Mouse (Mus musculus): Measurements from ENCODE around the gene Cib4.

Gene Cib4

GRCm38 (mm10) chr5:30545698-30546097, at the start of gene Cib4:
Cib4 (minus strand) TSS chr5:30545836.
- ATAC-seq (ENCODE audit: low TSS enrichment): no peak

DNA sequence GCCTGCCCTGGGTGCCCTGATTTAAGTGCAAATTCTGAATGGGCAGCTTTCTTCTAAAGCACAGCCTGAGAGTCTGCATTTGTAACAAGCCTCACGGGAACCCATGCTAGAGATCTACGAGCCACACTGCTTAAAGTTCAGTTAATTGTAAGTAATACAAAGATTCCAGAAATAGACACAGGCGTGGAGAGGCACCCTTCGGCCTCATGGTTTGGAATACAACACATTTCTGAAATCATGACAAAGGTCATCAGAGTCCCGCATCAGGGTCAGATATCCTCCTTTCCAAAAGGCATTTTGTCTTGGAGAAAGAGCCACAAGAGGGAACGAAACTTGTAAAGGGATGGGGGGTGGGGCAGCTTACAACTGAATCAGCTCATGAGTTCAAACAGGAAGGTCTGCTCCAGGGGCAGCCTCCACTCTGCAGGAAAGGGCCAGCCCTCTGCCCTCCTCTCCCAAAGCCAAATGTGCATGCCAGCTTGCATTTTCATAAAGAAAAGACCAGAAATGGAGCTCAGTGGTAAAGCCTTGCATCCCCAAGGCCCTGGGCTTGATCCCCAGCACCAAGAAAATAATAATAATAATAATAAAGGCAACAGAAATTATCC, 49.4 kb upstream of the Cib4 start:
- ATAC-seq (ENCODE audit: low TSS enrichment): no peak

DNA sequence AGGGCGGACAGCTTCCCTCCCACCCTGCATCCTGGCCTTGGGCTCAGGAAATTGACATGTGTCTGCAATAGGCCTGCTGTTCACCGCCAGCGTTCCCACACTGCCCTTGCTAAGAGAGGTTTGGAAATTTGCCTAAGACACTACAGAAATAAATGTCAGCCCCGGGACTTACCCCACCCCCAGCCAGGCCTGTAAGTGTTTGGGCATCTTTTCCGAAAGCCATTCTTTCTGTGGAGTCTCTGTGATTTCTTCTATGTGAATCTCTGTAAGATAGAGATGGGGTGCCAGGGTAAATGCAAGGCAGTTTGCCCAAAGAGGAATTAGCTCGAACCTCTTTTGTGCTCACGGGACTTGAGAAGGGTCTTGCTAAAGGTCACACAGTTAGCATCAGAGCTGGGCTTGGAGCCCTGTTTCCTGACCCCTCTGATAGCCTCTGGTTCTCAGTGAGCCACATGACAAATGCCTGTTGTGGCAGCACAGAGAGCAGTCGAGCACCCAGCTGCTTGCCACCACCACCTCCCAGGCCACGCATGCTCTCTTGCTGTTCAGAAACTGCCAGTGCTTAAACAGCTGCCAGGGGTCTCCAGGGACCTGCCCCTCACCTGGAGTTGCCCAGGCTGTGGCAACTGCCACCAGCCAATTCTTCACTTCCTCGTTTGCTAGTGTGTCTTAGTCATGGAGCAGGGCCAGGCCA, 48.3 kb upstream of the Cib4 start:
- no peak for ATAC-seq (ENCODE audit: low TSS enrichment)

- ATAC-seq (ENCODE audit: low TSS enrichment): no peak
Measured at GRCm38 (mm10) chr5:30593360-30593759, 47.7 kb upstream of the Cib4 start.

DNA sequence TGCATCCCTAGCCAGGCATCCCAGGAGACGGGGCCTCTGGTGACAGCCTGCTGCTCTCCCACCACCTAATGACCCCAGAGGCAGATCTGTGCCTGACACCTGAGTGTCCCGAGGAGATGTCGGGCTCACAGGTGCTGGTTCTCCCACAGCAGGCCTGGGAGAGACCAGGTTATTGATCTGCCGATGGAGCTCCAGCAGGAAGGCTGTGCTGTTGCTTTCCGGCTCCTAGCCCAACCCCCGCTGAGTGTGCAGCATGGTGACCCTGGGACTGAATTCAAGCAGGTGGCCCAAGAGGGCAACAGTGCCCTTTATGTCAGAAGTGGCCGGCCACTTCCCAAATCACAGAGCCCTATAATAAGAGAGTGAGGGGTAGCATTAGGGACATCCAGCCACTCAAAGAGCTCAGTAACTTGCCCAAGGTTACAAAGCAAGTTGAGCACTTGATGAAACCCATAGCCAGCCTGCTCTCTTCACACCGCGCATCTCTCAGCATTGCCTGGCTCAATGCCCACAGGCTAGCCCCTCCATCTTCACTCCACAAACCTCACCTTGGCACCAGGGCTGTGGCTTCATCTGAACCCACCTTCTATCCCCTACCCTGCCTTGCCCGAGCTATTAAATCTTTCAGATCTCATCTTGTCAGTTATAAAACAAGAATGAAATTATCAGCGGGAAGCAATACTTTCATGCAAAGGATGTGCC, 46.8 kb upstream of the Cib4 start:
- no peak for ATAC-seq (ENCODE audit: low TSS enrichment)

DNA sequence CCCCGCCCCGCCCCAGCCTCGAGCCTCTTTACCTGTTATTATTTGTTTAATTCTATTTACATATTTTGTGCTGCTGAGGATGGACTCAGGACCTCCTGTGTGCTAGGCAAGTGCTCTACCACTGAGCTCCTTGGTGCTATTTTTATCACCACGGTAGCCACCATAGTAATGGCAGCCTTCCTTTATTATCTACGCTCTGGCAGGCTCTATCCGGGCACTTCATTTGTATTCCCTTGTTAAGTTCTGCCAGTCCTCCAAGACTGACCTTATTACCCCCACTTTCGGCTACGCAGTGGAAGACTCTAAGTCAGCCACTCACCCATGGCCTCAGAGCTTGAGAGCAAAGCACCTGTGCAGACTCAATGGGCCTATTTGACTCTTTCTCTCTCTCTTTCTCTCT, 46.1 kb upstream of the Cib4 start:
- ATAC-seq (ENCODE audit: low TSS enrichment): no peak

- ATAC-seq (ENCODE audit: low TSS enrichment): no peak
Measured at GRCm38 (mm10) chr5:30591205-30591731, 45.6 kb upstream of the Cib4 start.

GRCm38 (mm10) chr5:30590231-30590630, 44.6 kb upstream of the Cib4 start:
- no peak for ATAC-seq (ENCODE audit: low TSS enrichment)

DNA sequence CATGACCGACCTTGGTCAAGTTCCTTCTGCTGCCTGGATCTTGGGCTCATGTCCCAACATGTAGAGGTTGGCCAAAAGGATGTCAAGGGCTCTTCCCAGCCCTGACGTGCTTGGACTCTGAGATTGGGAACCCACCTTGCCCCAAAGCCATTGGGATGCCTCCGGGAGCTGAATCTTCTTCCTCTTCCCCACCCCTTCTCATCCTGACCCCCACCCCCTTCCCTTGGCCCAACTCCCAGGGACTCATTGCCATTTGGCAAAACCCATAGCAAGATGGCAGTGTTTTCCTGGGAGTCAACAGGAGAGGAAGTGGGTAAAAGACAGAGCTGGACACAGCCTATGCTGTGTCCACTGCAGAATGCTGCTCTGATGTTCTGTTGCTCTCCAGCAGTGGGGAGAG, 43.9 kb upstream of the Cib4 start:
- no peak for ATAC-seq (ENCODE audit: low TSS enrichment)

DNA sequence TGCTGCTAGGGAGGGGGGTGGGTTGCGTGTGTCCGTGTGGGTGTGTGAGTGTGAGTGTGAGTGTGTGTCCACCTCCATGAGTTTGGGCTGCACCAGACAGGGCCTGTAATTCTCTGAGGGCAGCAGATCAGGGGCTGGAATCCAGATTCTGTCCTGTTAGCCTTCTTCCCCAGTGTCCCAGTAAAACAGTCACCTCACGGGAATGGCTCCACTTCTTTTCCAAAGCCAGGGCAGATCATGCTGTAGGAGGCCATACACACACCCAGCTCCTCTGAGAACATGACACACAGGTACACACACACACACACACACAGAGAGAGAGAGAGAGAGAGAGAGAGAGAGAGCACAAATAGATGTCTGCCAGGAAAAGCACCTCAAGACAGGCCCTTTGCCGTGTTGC, 43.4 kb upstream of the Cib4 start:
- no peak for ATAC-seq (ENCODE audit: low TSS enrichment)

GRCm38 (mm10) chr5:30588301-30588968, 42.8 kb upstream of the Cib4 start:
- ATAC-seq (ENCODE audit: low TSS enrichment): peak; percentile 48

DNA sequence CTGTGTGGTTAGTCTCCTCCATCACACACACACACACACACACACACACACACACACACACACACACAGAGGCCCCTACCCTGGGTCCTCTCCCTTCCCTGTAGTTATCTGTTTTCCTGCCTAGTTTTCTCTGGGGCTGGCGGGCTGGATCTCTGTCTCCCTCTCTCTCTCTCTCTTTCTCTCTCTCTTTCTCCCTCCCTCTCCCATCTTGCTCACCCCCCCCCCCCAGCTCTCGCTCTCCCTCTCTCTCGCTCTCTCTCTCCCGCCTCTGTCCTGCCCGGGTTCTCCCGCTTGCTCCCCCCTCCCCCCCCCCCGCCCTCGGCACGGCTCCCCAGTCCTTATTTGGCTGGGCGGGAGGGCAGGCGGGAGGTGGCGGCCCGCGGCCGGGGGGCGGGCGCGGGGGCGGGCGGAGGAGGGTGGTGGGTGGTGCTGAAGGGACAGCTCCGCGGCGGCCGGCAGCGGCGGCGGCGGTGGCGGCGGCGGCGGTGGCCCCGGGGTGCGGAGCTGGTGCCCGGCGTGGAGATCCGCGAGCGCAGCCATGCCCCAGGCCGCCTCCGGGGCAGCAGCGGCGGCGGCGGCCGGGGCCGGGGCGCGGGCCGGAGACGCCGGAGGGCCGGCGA, 42.2 kb upstream of the Cib4 start, which contains the start of gene Kcnk3:
Gene Kcnk3, plus strand, starts transcription at position 490 of the 620 bp plus-strand sequence.
- ATAC-seq (ENCODE audit: low TSS enrichment): peak; percentile 21; the same call in 1 of the 2 replicates

DNA sequence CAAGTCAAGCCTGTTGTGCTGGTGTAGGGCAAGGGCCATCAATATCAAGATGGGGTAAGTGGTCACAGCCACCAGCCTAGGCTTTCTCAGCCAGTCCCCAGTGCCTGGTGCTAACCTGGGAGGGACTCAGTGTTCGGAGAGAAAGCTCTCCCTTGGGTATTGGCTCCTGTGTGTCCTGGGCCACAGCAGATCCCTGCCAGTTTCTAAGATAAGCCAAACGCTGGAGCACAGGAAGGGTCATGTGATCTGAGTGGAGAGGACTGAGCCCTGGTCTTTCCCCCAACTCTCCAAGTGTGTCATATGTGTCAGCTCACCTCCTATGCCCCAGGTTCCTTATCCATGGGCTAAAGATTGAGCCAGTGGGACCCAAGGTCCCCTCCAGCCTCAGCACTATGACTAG, 41.5 kb upstream of the Cib4 start:
- no peak for ATAC-seq (ENCODE audit: low TSS enrichment)

- ATAC-seq (ENCODE audit: low TSS enrichment): no peak
Measured at GRCm38 (mm10) chr5:30586616-30587015, 41.0 kb upstream of the Cib4 start.

DNA sequence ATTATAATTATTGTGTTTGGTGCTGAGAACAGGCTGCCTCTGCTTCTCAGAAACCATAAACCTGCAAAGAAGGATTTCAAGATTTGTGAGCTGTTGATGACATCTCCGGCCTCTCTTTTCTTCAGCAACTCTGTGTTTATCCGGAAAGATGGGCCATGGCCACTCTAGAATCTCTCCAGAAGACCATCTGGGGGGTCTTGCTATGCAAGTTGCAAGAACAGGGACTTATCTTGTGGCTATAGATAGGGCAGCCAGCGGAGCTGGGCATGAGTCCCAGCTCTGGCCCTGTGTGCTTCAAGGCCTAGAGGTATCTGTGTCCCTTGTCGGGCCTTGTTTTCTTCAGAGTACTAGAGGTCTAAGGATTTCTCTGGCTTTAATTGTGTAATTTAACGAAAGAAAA, 36.4 kb upstream of the Cib4 start:
- no peak for ATAC-seq (ENCODE audit: low TSS enrichment)

GRCm38 (mm10) chr5:30580725-30581124, 35.1 kb upstream of the Cib4 start:
- ATAC-seq (ENCODE audit: low TSS enrichment): no peak

DNA sequence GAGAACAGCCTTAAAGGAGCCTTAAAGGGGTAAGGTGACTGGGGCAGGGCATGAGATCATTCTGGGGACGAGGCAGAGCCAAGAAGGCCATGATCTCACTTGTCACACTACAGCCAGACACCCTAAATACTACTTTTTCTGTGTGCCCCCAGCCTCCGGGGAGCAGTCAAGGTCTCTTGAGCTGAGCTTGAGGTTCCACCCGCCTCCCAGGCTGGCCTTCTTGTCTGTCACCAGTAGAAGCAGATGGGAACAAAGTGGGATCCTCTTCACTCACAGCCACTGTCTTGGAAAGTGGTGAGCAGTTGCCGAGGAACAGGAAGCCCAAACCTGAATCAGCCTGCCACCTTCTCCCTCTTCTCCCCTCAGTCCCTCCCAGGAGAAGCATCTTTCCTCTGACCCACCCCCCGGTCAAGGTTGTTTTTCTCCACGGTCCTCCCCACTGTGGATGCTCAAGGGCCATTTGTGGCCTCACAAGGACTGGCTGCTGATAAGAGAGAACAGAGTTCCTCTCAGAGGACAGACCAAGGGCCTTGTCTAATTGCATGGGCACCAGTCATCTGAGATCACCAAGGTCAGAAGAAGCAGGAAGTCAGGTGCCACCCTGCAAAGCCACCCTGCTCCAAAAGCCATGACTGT, 32.9 kb upstream of the Cib4 start:
- peak; percentile 28; the same call in 1 of the 2 replicates for ATAC-seq (ENCODE audit: low TSS enrichment)

- peak; percentile 68 for ATAC-seq (ENCODE audit: low TSS enrichment)
Measured at GRCm38 (mm10) chr5:30577654-30578310, 32.1 kb upstream of the Cib4 start.

DNA sequence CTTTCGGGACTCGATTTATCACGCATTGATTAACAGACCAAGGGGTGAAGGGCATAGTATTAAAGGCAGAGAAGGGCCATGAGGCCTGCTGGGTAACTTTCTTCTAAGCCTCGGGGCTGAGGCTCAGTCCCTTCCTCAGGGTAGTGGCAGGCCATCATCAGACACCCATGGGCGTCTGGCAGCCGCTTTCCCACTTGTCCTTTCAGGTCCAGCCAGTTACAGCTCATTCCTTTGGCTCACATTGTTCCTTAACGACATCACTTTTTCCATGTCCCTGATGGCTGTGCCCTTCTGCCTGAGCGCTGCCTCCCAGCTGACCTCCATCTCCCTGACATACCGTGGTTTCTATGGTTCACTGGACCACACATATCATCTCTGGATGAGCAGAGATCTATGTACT, 31.6 kb upstream of the Cib4 start:
- ATAC-seq (ENCODE audit: low TSS enrichment): 0 out of 2 replicates have a peak, but pooled peaks have one; percentile 1

DNA sequence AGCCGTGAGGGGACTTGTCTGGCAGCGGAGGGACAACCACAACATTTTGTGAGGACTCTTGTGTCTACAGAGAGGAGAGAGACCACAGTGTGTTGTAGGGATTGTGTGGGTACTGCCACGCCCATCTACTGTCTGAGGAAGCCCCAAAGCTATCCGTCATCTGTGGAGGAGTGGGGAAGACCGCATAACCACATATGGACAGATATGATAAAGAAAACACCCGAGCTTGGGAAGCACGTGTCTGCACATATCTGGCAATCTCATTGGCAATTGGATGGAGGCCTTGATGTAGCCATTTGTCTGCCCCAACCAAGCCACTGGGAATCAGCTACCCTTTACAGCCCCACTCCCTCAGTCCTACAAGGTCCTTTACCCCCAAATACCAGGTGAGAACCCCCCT, 30.6 kb upstream of the Cib4 start:
- no peak for ATAC-seq (ENCODE audit: low TSS enrichment)

- ATAC-seq (ENCODE audit: low TSS enrichment): no peak
Measured at GRCm38 (mm10) chr5:30574367-30574766, 28.7 kb upstream of the Cib4 start.
